Mouse (Mus musculus): Measurements from ENCODE around the gene Slc22a20.

GRCm38 (mm10) chr19:5945891-5946290, 40.1 kb downstream of the Slc22a20 start:
- TF ChIP-seq CTCF (IDR thresholded peaks at IDR 0.05; ENCODE audit: borderline replicate concordance, insufficient read depth, low read depth, low read length) (no peak), POLR2A (IDR thresholded peaks at IDR 0.05; ENCODE audit: borderline replicate concordance, insufficient read depth, low read length) (no peak)
